Mouse (Mus musculus) forebrain, embryonic 15.5 days (tissue): ENCODE results near the gene Cntn4. TPM values are rescaled to one million over a fixed set of nuclear protein-coding genes. Genes with fewer than 3 reads are reported as not detected.

Experiments used
- ATAC-seq: fragments of 200-750 bp; cut with Nextera tagmentation; replicated peaks from 2 replicates; pipeline ENCODE4 v1.8.0; 2017; ENCODE audit warnings: mild to moderate bottlenecking, moderate TSS enrichment, moderate library complexity
- H3K27ac ChIP-seq: fragments of 300-500 bp; sonication (generic); replicated peaks from 2 replicates; pipeline ENCODE4 v1.5.1; 2015; ENCODE audit warnings: mild to moderate bottlenecking, inconsistent platforms
- H3K27me3 ChIP-seq: fragments of 300-500 bp; sonication (generic); 2 replicates; pipeline ENCODE4 v1.6.1; 2015; ENCODE audit warnings: inconsistent platforms
- H3K36me3 ChIP-seq: fragments of 300-500 bp; sonication (generic); 2 replicates; pipeline ENCODE4 v1.6.1; 2015; ENCODE audit warnings: mild to moderate bottlenecking, inconsistent platforms
- H3K4me1 ChIP-seq: fragments of 300-500 bp; sonication (generic); 2 replicates; pipeline ENCODE4 v1.6.1; 2015; ENCODE audit warnings: inconsistent platforms
- H3K4me2 ChIP-seq: fragments of 300-500 bp; sonication (generic); replicated peaks from 2 replicates; pipeline ENCODE4 v1.6.1; 2015; ENCODE audit warnings: mild to moderate bottlenecking, inconsistent platforms
- H3K4me3 ChIP-seq: fragments of 300-500 bp; sonication (generic); 2 replicates; pipeline ENCODE4 v1.5.1; 2015; ENCODE audit warnings: mild to moderate bottlenecking, inconsistent platforms
- H3K9ac ChIP-seq: fragments of 300-500 bp; sonication (generic); replicated peaks from 2 replicates; pipeline ENCODE4 v1.6.1; 2015; ENCODE audit warnings: mild to moderate bottlenecking, inconsistent platforms
- H3K9me3 ChIP-seq: fragments of 300-500 bp; sonication (generic); 2 replicates; pipeline ENCODE4 v1.6.1; 2016; ENCODE audit warnings: inconsistent platforms
- WGBS: fragments of 180-500 bp; shearing (Covaris S2); methylation state at CpG from one replicate; pipeline ENCODE4 v1.1.7; 2015; ENCODE audit warnings: mixed read lengths; 5-methylcytosine and 5-hydroxymethylcytosine counted together
- polyA plus RNA-seq: library from polyadenylated mRNA; unstranded; fragments of >200 nt; fragmentation: Nextera tagmentation; extraction: Ambion mirVana; gene quantifications from 2 replicates; pipeline ENCODE4 v1.2.1, GENCODE M21; 2015

Cntn4 gene
- polyA plus RNA-seq, 1 experiment from 2014 or later = 6.2 TPM

DNA sequence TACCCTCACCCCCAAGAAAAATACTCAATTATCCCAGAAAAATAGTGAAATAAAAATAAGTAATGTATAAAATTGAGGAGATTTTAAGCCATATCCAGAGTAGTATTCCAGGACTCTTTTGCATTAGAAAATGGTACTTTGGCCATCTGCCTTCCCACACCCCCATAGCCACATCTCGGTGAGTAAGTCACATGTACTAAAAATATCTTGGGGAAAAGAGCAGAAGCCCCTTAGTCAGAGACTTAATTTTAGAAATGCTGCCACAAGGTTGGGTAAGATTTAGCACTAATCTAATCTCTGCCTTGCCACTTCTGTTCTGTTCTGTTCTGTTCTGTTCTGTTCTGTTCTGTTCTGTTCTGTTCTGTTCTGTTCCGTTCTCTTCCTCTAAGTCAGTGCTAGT is 796.4 kb downstream of the Cntn4 start:
- ATAC-seq = no peak
- 93% methylated on average over 2 of the region's 2 CpGs for WGBS
- Histone ChIP-seq H3K9ac (no peak overlapping the region), H3K4me3 (no peak overlapping the region), H3K36me3 (no peaks in the 10 kb centered on the region), H3K27me3 (no peaks in the 10 kb centered on the region), H3K9me3 (no peaks in the 10 kb centered on the region), H3K4me1 (no peaks in the 10 kb centered on the region), H3K27ac (no peak overlapping the region), H3K4me2 (no peak overlapping the region)

DNA sequence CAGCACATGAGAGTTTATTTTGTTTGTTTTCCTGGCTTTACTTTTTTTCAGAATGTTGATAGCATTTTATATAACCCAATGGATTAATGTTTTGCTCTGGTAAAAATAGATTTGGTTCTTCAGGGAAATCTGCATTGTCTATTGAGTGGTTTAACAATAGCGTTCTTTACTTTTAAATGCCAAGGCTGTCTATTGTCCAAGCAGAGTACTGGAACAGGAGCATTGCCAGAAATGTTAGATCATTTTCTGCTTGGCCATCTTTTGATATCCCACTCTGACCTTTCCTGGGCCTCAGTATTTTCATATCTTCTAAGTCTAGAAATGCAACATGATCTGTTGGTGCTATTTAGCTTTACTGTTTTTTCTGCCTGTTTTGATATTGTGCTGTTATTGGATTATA is 804.1 kb downstream of the Cntn4 start:
- no peaks in the 10 kb centered on the region for H3K4me1 ChIP-seq
- no peak overlapping the region for H3K27ac ChIP-seq
- WGBS = 87% methylated on average over 1 of the region's 1 CpGs
- H3K9ac ChIP-seq = no peak overlapping the region
- no peaks in the 10 kb centered on the region for H3K27me3 ChIP-seq
- H3K9me3 ChIP-seq = no peaks in the 10 kb centered on the region
- no peaks in the 10 kb centered on the region for H3K36me3 ChIP-seq
- no peak for ATAC-seq
- H3K4me2 ChIP-seq = no peak overlapping the region
- no peak overlapping the region for H3K4me3 ChIP-seq

DNA sequence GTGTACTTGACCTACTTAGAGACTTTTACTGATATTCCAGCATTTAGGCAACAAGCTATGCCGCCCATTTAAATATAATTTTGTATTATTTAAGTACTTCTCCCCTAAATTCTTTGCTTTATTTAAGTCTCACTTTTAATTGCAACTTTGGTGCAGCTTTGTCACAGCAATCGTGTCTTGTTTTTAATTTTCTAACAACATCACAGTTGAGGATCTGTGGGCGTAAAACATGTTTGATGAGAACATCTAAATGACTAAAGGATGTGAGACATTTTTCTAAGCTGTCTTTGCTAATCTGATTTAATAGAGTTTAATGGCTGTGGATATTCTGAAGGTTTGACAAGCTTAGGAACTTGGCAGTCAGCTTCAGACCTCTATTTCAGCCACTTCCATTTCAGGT is 818.8 kb downstream of the Cntn4 start:
- no peak for ATAC-seq
- H3K9ac ChIP-seq = no peak overlapping the region
- H3K4me2 ChIP-seq = no peak overlapping the region
- H3K36me3 ChIP-seq = no peaks in the 10 kb centered on the region
- no peaks in the 10 kb centered on the region for H3K9me3 ChIP-seq
- WGBS = 89% methylated on average over 3 of the region's 3 CpGs
- H3K4me1 ChIP-seq = no peaks in the 10 kb centered on the region; the same call in 1 of the 2 replicates
- no peak overlapping the region for H3K27ac ChIP-seq
- no peak overlapping the region for H3K4me3 ChIP-seq
- H3K27me3 ChIP-seq = no peaks in the 10 kb centered on the region

DNA sequence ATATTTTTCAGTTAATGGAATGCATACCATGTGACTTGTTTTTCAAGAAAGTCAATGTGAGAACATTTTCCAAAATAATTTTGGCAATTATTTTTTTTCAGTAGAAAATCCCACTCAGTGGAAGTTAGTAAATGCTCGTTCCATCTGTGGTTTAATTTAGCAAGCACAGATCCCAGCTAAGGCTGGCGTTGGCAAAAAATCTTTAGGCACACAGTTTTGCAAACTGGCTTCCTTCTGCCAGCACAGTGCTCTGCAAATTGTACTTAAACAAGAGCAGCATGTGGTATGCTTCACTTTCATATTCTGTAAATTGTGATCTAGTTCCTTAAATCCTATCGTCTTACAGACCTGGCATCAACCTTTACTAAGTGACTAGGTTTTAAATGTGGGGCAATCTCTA is 821.7 kb downstream of the Cntn4 start:
- Histone ChIP-seq H3K27ac (no peak overlapping the region), H3K4me3 (no peak overlapping the region), H3K4me1 (peaks cover 4% of the 10 kb centered on the region; the same call in 1 of the 2 replicates), H3K4me2 (no peak overlapping the region), H3K27me3 (no peaks in the 10 kb centered on the region), H3K9me3 (no peaks in the 10 kb centered on the region), H3K9ac (no peak overlapping the region), H3K36me3 (no peaks in the 10 kb centered on the region)
- peak; percentile 73; the same call in 1 of the 2 replicates for ATAC-seq
- WGBS = 70% methylated on average over 3 of the region's 3 CpGs

DNA sequence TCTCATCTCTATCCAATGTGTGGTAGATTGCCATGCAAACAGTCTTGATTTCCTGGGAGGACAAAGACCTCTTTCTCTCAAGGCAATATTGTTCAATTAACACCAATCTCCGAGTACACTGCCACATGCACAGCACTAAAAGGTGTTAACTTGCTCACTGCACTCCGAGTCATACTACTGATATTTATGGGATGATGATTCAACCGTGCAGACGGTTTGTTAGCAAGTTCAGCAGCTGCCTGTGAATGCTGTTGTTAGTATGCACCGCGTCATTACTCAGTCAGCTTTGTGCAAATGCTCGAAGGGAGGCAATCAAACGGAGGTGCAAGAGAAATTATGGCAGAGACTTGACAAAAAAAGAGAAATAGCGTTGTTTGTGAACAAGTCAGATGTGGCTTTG is 826.5 kb downstream of the Cntn4 start:
- Histone ChIP-seq H3K9me3 (no peaks in the 10 kb centered on the region), H3K9ac (no peak overlapping the region), H3K4me2 (no peak overlapping the region), H3K4me3 (no peak overlapping the region), H3K4me1 (peaks cover 4% of the 10 kb centered on the region; the same call in 1 of the 2 replicates), H3K27ac (no peak overlapping the region), H3K36me3 (no peaks in the 10 kb centered on the region), H3K27me3 (no peaks in the 10 kb centered on the region)
- WGBS = 36% methylated on average over 9 of the region's 9 CpGs
- peak; percentile 69; the same call in 1 of the 2 replicates for ATAC-seq

DNA sequence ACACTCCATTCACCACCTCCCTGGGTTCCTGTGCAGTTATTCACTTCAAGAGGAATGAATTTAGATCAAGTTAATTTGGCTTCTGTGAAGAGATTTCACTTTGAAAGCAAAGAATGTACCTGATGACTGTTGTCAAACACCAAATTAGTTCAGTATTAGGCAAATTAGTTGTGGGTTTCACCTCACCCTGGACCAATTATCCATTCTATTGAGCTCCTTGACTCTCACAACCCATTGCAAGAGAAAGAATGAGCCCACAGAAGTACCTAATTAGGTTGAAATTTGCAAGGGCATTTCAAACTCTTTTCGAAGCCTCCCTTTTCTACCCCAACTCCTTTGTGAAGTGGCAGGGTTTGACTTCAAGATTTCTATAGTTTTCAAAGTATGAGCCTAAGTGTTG is 842.9 kb downstream of the Cntn4 start:
- H3K9me3 ChIP-seq = no peaks in the 10 kb centered on the region
- H3K4me2 ChIP-seq = no peak overlapping the region
- WGBS = 9% methylated on average over 1 of the region's 1 CpGs
- H3K9ac ChIP-seq = no peak overlapping the region
- ATAC-seq = no peak
- H3K4me1 ChIP-seq = no peaks in the 10 kb centered on the region
- no peak overlapping the region for H3K27ac ChIP-seq
- H3K36me3 ChIP-seq = no peaks in the 10 kb centered on the region
- no peak overlapping the region for H3K4me3 ChIP-seq
- H3K27me3 ChIP-seq = no peaks in the 10 kb centered on the region

DNA sequence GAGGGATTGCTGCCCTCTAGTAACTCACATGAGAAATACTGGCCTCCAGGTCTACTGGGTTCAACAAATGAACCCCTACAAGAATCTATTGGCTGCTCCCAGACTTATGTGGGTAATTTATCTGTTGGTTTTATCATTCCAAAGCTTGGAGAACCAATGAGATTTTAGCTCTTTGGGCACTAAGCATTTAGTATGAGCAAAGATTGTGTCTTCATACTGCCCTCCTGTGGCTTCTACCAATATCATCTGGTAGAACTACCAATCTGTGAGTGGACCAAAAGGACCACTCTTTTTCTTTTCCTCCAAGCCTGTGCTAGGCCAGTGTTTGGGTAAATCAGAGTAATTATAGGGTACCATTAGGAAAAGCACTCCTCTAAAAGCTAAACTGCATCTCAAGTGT is 866.0 kb downstream of the Cntn4 start:
- no peaks in the 10 kb centered on the region for H3K27me3 ChIP-seq
- H3K9ac ChIP-seq = no peak overlapping the region
- no peaks in the 10 kb centered on the region for H3K36me3 ChIP-seq
- H3K4me3 ChIP-seq = no peak overlapping the region
- no peak for ATAC-seq
- no peaks in the 10 kb centered on the region for H3K9me3 ChIP-seq
- no peak overlapping the region for H3K27ac ChIP-seq
- H3K4me2 ChIP-seq = no peak overlapping the region
- no peaks in the 10 kb centered on the region for H3K4me1 ChIP-seq

DNA sequence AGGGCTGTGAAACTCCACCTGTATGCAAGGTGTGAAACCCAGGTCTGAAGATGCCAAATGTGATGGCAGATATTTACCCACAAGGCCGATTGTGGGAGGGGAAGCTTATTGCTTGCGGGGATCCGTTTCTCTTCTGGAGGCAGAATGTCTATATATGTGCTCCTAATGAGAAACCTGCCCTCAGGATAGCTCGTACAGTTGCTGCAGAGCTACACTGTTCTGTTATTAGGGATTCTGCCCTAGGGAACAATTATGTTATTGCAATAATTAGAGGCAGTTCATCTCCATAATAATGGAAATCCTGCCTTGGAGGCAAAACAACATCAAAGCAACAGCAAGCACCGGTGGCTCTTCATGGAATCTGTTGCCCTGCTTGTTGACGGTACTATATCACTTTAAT is 884.2 kb downstream of the Cntn4 start:
- Histone ChIP-seq H3K9ac (no peak overlapping the region), H3K4me2 (no peak overlapping the region), H3K9me3 (no peaks in the 10 kb centered on the region), H3K4me1 (peaks cover 6% of the 10 kb centered on the region; the same call in 1 of the 2 replicates), H3K27me3 (no peaks in the 10 kb centered on the region), H3K36me3 (no peaks in the 10 kb centered on the region), H3K27ac (no peak overlapping the region), H3K4me3 (no peak overlapping the region)
- ATAC-seq = no peak
- WGBS = 54% methylated on average over 6 of the region's 6 CpGs

DNA sequence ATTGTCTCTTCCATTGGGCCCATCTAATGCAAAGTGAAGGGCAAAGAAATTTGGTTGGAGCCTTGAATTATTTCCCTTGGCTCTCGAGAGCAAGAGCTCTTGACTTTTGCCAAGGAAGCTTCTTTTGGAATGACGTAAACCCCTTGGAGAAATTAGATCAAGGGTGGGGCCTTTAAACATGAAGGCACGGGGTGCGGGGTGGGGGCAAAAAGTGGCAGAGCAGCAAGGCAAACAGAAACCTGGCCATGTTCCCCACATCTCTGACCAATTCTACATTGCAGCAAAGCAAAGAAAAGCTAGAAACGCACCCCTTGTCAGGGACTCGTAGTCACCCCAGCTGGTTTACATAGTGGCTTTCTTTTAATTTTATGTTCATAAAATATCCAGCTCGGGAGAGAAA is 887.9 kb downstream of the Cntn4 start:
- H3K4me1 ChIP-seq = peaks cover 6% of the 10 kb centered on the region
- 77% methylated on average over 7 of the region's 7 CpGs for WGBS

DNA sequence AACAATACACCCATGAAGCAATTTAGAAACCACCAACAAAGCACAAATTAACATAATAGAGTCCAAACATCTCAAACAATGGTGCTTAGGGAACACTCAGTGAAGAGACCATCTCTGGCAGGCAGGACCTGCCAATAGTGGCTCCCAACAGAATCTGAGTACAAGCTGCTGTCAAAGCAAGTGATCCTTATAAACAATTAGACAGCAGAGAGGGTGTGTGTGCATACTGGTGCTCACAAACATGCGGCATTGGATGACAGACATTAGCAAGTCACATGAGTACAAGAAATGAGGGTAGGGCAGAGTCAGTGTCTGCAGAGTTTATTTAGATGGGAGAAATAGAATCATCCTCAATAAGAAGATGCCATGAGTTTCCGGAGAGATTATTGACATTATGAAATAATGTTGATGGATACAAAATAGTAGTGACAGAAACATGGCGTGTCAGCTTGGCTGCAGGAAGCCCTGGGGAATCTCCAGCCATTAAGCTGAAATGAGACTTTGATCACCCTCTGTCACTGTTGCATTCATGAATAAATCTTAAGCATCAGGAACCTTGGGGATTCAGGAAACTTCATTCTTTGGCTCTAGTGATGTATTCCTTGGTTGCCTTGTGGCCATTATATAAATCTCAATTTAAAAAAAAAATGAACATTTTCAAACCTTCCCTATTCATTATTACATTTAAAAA is 888.5 kb downstream of the Cntn4 start:
- H3K27ac ChIP-seq = no peak overlapping the region
- 66% methylated on average over 3 of the region's 3 CpGs for WGBS

More for the DNA sequence above, 887.9 kb downstream of the Cntn4 start:
- H3K27me3 ChIP-seq = no peaks in the 10 kb centered on the region
- H3K27ac ChIP-seq = no peak overlapping the region
- ATAC-seq = no peak
- no peak overlapping the region for H3K4me3 ChIP-seq
- H3K9ac ChIP-seq = no peak overlapping the region
- H3K36me3 ChIP-seq = no peaks in the 10 kb centered on the region
- no peak overlapping the region for H3K4me2 ChIP-seq
- H3K9me3 ChIP-seq = no peaks in the 10 kb centered on the region

DNA sequence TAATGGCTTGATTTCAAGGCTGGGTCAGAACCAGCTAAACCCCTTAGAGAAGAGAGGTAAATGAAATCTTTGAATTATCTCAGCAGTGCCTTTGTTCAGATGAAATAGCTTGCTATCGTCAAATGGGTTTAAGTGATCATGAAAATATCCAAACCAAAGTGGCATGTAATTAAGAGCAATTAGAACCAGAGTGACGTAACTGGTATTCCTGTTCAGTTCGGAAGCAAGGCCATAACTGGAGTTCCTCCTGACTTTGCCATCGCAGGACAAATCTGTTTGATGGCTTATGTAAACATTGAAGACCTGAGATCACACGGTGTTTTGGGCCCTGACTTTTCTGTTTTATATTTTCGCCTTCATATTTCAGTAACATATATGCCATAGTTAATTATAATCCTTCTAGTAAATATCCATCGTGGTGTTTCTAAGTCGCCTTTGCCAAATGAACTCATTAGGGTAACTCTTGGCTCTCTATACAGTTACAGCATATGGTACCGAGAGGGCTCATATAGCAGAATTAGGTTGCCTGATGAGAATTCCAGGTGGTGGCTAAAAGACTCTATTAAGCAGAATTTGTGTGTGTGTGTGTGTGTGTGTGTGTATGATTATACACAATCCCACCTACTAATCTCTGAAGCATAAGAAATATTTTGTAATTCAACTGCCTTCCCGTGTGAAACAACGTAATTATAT is 889.6 kb downstream of the Cntn4 start:
- peaks cover 6% of the 10 kb centered on the region for H3K4me1 ChIP-seq
- 58% methylated on average over 11 of the region's 11 CpGs for WGBS
- no peak overlapping the region for H3K27ac ChIP-seq
- H3K27me3 ChIP-seq = no peaks in the 10 kb centered on the region
- H3K4me3 ChIP-seq = no peak overlapping the region
- H3K9ac ChIP-seq = no peak overlapping the region
- ATAC-seq = 0 out of 2 replicates have a peak, but pooled peaks have one; percentile 57
- no peaks in the 10 kb centered on the region for H3K36me3 ChIP-seq
- no peaks in the 10 kb centered on the region for H3K9me3 ChIP-seq
- no peak overlapping the region for H3K4me2 ChIP-seq

More for the DNA sequence above, 888.5 kb downstream of the Cntn4 start:
- H3K36me3 ChIP-seq = no peaks in the 10 kb centered on the region
- no peak overlapping the region for H3K9ac ChIP-seq
- no peaks in the 10 kb centered on the region for H3K27me3 ChIP-seq
- ATAC-seq = peak; percentile 64; the same call in 1 of the 2 replicates
- no peaks in the 10 kb centered on the region for H3K9me3 ChIP-seq
- peaks cover 6% of the 10 kb centered on the region for H3K4me1 ChIP-seq
- no peak overlapping the region for H3K4me3 ChIP-seq
- H3K4me2 ChIP-seq = no peak overlapping the region

DNA sequence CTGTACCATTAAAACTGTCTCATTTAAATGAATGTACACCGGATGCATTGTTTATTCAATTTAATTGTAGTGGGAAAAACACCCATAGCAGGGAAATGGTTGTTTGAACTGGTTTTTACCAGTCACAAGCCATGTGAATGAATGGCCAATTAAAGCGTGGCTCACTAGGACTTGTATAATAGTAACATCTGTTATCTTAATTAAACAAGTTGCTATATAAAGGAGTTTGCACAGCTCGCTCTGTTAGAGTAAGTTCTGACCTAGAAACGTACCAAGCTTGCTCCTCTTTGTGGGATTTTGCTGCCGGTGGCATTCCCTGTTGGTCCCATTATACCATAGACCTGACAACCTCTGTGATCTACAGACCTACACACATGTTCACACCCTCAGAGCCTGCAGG is 902.7 kb downstream of the Cntn4 start:
- H3K9ac ChIP-seq = no peak overlapping the region
- WGBS = 21% methylated on average over 5 of the region's 5 CpGs

More for the DNA sequence above, 902.7 kb downstream of the Cntn4 start:
- Histone ChIP-seq H3K4me3 (no peak overlapping the region), H3K4me2 (no peak overlapping the region), H3K4me1 (no peaks in the 10 kb centered on the region), H3K27ac (no peak overlapping the region), H3K9me3 (no peaks in the 10 kb centered on the region), H3K27me3 (no peaks in the 10 kb centered on the region), H3K36me3 (no peaks in the 10 kb centered on the region)
- 0 out of 2 replicates have a peak, but pooled peaks have one; percentile 46 for ATAC-seq
